Mouse (Mus musculus) neural tube, embryonic 15.5 days (tissue): ENCODE measurements at regions not wholly inside any gene's neighbourhood (a gene's known extent, or its start where the extent isn't known, plus 50 kb on each side); places are given as distances from the start of the nearest gene placed in this dataset.

ENCODE experiments used
- ATAC-seq: fragments of 200-750 bp; cut with Nextera tagmentation; 2 replicates; pipeline ENCODE4 v1.8.0; 2017; ENCODE audit warnings: mild to moderate bottlenecking, moderate TSS enrichment, moderate library complexity; ENCODE audit not compliant: low FRiP score
- H3K27ac ChIP-seq: fragments of 300-500 bp; sonication (generic); replicated peaks from 2 replicates; pipeline ENCODE4 v1.5.1; 2015; ENCODE audit warnings: mild to moderate bottlenecking, inconsistent platforms
- H3K27me3 ChIP-seq: fragments of 300-500 bp; sonication (generic); replicated peaks from 2 replicates; pipeline ENCODE4 v1.6.1; 2015; ENCODE audit warnings: inconsistent platforms
- H3K36me3 ChIP-seq: fragments of 300-500 bp; sonication (generic); 2 replicates; pipeline ENCODE4 v1.6.1; 2015; ENCODE audit warnings: inconsistent platforms
- H3K4me1 ChIP-seq: fragments of 300-500 bp; sonication (generic); 2 replicates; pipeline ENCODE4 v1.6.1; 2015; ENCODE audit warnings: inconsistent platforms
- H3K4me2 ChIP-seq: fragments of 300-500 bp; sonication (generic); 2 replicates; pipeline ENCODE4 v1.6.1; 2015; ENCODE audit warnings: inconsistent platforms, mild to moderate bottlenecking, moderate library complexity
- H3K4me3 ChIP-seq: fragments of 300-500 bp; sonication (generic); replicated peaks from 2 replicates; pipeline ENCODE4 v1.5.1; 2015; ENCODE audit warnings: mild to moderate bottlenecking, inconsistent platforms
- H3K9ac ChIP-seq: fragments of 300-500 bp; sonication (generic); replicated peaks from 2 replicates; pipeline ENCODE4 v1.6.1; 2015; ENCODE audit warnings: mild to moderate bottlenecking, inconsistent platforms
- H3K9me3 ChIP-seq: fragments of 300-500 bp; sonication (generic); replicated peaks from 2 replicates; pipeline ENCODE4 v1.6.1; 2016; ENCODE audit warnings: inconsistent platforms
- WGBS: fragments of 180-500 bp; shearing (Covaris S2); methylation state at CpG from one replicate; pipeline ENCODE4 v1.1.7; 2015; ENCODE audit warnings: mixed read lengths; 5-methylcytosine and 5-hydroxymethylcytosine counted together

GRCm38 (mm10) chr13:60336196-60336595 is 159.0 kb upstream of the Gas1 start:
- no peaks in the 10 kb centered on the region for H3K36me3 ChIP-seq
- no peak overlapping the region for H3K9ac ChIP-seq
- 78% methylated on average over 1 of the region's 1 CpGs for WGBS
- no peaks in the 10 kb centered on the region for H3K27me3 ChIP-seq
- H3K4me3 ChIP-seq: no peak overlapping the region
- no peaks in the 10 kb centered on the region for H3K9me3 ChIP-seq
- no peak overlapping the region for H3K27ac ChIP-seq
- no peak for ATAC-seq
- H3K4me1 ChIP-seq: peaks cover 10% of the 10 kb centered on the region
- H3K4me2 ChIP-seq: no peak overlapping the region

GRCm38 (mm10) chr13:60337383-60337782 is 160.2 kb upstream of the Gas1 start:
- H3K36me3 ChIP-seq: no peaks in the 10 kb centered on the region
- no peaks in the 10 kb centered on the region for H3K9me3 ChIP-seq
- H3K9ac ChIP-seq: no peak overlapping the region
- H3K4me2 ChIP-seq: no peak overlapping the region
- H3K27me3 ChIP-seq: no peaks in the 10 kb centered on the region
- H3K27ac ChIP-seq: no peak overlapping the region
- peaks cover 10% of the 10 kb centered on the region for H3K4me1 ChIP-seq
- 49% methylated on average over 2 of the region's 2 CpGs for WGBS
- H3K4me3 ChIP-seq: no peak overlapping the region
- no peak for ATAC-seq

- Histone ChIP-seq H3K4me2 (no peak overlapping the region), H3K36me3 (no peaks in the 10 kb centered on the region), H3K9ac (no peak overlapping the region), H3K4me3 (no peak overlapping the region), H3K4me1 (peaks cover 10% of the 10 kb centered on the region), H3K27ac (no peak overlapping the region), H3K9me3 (no peaks in the 10 kb centered on the region), H3K27me3 (no peaks in the 10 kb centered on the region)
- no peak for ATAC-seq
- 80% methylated on average over 8 of the region's 8 CpGs for WGBS
Observed at GRCm38 (mm10) chr13:60338107-60338506, 160.9 kb upstream of the Gas1 start.

- Histone ChIP-seq H3K36me3 (no peaks in the 10 kb centered on the region), H3K4me2 (no peak overlapping the region), H3K9me3 (no peaks in the 10 kb centered on the region), H3K4me1 (peaks cover 10% of the 10 kb centered on the region), H3K4me3 (no peak overlapping the region), H3K27me3 (no peaks in the 10 kb centered on the region), H3K9ac (no peak overlapping the region), H3K27ac (no peak overlapping the region)
- 91% methylated on average over 2 of the region's 2 CpGs for WGBS
- ATAC-seq: no peak
Observed at GRCm38 (mm10) chr13:60340068-60340467, 162.9 kb upstream of the Gas1 start.

GRCm38 (mm10) chr13:60347881-60348280 is 170.7 kb upstream of the Gas1 start:
- Histone ChIP-seq H3K9ac (no peak overlapping the region), H3K4me2 (no peak overlapping the region), H3K4me3 (no peak overlapping the region), H3K9me3 (no peaks in the 10 kb centered on the region), H3K36me3 (no peaks in the 10 kb centered on the region), H3K27ac (no peak overlapping the region), H3K4me1 (peaks cover 4% of the 10 kb centered on the region; the same call in 1 of the 2 replicates), H3K27me3 (no peaks in the 10 kb centered on the region)
- ATAC-seq: no peak
- WGBS: 19% methylated on average over 7 of the region's 7 CpGs

GRCm38 (mm10) chr13:60348438-60348837 is 171.3 kb upstream of the Gas1 start:
- Histone ChIP-seq H3K27me3 (no peaks in the 10 kb centered on the region), H3K4me3 (no peak overlapping the region), H3K9me3 (no peaks in the 10 kb centered on the region), H3K9ac (no peak overlapping the region), H3K36me3 (no peaks in the 10 kb centered on the region), H3K27ac (no peak overlapping the region), H3K4me2 (no peak overlapping the region), H3K4me1 (peaks cover 4% of the 10 kb centered on the region; the same call in 1 of the 2 replicates)
- ATAC-seq: no peak
- 70% methylated on average over 2 of the region's 2 CpGs for WGBS

- 79% methylated on average over 6 of the region's 6 CpGs for WGBS
- ATAC-seq: no peak
- H3K4me3 ChIP-seq: no peak overlapping the region
Observed at GRCm38 (mm10) chr13:60355707-60356490, 178.7 kb upstream of the Gas1 start.

GRCm38 (mm10) chr13:60358408-60359060 is 181.4 kb upstream of the Gas1 start:
- H3K4me3 ChIP-seq: no peak overlapping the region
- no peaks in the 10 kb centered on the region for H3K27me3 ChIP-seq
- no peaks in the 10 kb centered on the region for H3K36me3 ChIP-seq
- H3K4me2 ChIP-seq: no peak overlapping the region
- ATAC-seq: no peak
- no peak overlapping the region for H3K9ac ChIP-seq
- no peaks in the 10 kb centered on the region for H3K4me1 ChIP-seq
- H3K9me3 ChIP-seq: no peaks in the 10 kb centered on the region
- H3K27ac ChIP-seq: no peak overlapping the region
- WGBS: 82% methylated on average over 7 of the region's 7 CpGs

More at GRCm38 (mm10) chr13:60355707-60356490, 178.7 kb upstream of the Gas1 start:
- H3K9ac ChIP-seq: no peak overlapping the region
- H3K4me1 ChIP-seq: no peaks in the 10 kb centered on the region
- no peak overlapping the region for H3K4me2 ChIP-seq
- no peaks in the 10 kb centered on the region for H3K9me3 ChIP-seq
- no peaks in the 10 kb centered on the region for H3K27me3 ChIP-seq
- H3K36me3 ChIP-seq: no peaks in the 10 kb centered on the region
- no peak overlapping the region for H3K27ac ChIP-seq

GRCm38 (mm10) chr13:60364778-60365672 is 187.9 kb upstream of the Gas1 start:
- H3K4me2 ChIP-seq: no peak overlapping the region
- peaks cover 7% of the 10 kb centered on the region for H3K4me1 ChIP-seq
- H3K27ac ChIP-seq: 0 out of 2 replicates have a peak overlapping the region, but pooled peaks have one; percentile 33
- H3K4me3 ChIP-seq: no peak overlapping the region
- no peaks in the 10 kb centered on the region for H3K9me3 ChIP-seq
- H3K27me3 ChIP-seq: no peaks in the 10 kb centered on the region
- H3K9ac ChIP-seq: no peak overlapping the region
- H3K36me3 ChIP-seq: no peaks in the 10 kb centered on the region
- no peak for ATAC-seq
- 59% methylated on average over 13 of the region's 13 CpGs for WGBS

GRCm38 (mm10) chr13:60369216-60369615 is 192.1 kb upstream of the Gas1 start:
- Histone ChIP-seq H3K27me3 (no peaks in the 10 kb centered on the region), H3K9ac (no peak overlapping the region), H3K4me2 (no peak overlapping the region), H3K4me1 (peaks cover 7% of the 10 kb centered on the region), H3K4me3 (no peak overlapping the region), H3K27ac (no peak overlapping the region), H3K36me3 (no peaks in the 10 kb centered on the region), H3K9me3 (no peaks in the 10 kb centered on the region)
- WGBS: 81% methylated on average over 4 of the region's 4 CpGs
- no peak for ATAC-seq

GRCm38 (mm10) chr13:60371656-60372055 is 194.5 kb upstream of the Gas1 start:
- 84% methylated on average over 2 of the region's 2 CpGs for WGBS
- Histone ChIP-seq H3K4me3 (no peak overlapping the region), H3K27me3 (no peaks in the 10 kb centered on the region), H3K9ac (no peak overlapping the region), H3K4me1 (no peaks in the 10 kb centered on the region), H3K9me3 (no peaks in the 10 kb centered on the region), H3K27ac (no peak overlapping the region), H3K4me2 (no peak overlapping the region), H3K36me3 (no peaks in the 10 kb centered on the region)
- no peak for ATAC-seq
